Mouse (Mus musculus) layer of hippocampus, adult 6 months (tissue): ENCODE data around the gene Prickle4. TPM values are rescaled to one million over a fixed set of nuclear protein-coding genes. Genes with fewer than 3 reads are reported as not detected.

ENCODE experiments used
- long read RNA-seq, 2 experiments: library from polyadenylated mRNA; unstranded; transcript quantifications; one replicate each; pipeline ENCODE4 v2.0.0; 2019 to 2020
- polyA plus RNA-seq: library from polyadenylated mRNA; unstranded; fragments of <200 nt; fragmentation: Nextera tagmentation; gene quantifications from 2 replicates; pipeline ENCODE4 v1.2.3, GENCODE M21; 2021

Prickle4 gene
- 0.36 TPM in 1 of 2 replicates, not detected in the other for polyA plus RNA-seq
- long read RNA-seq, experiment 1 = 0 reads
- long read RNA-seq, experiment 2 = 0 reads

GRCm38 (mm10) chr17:47694503-47695336 lies at the start of gene Prickle4:
Gene Prickle4, minus strand, starts transcription at chr17:47694736.

DNA sequence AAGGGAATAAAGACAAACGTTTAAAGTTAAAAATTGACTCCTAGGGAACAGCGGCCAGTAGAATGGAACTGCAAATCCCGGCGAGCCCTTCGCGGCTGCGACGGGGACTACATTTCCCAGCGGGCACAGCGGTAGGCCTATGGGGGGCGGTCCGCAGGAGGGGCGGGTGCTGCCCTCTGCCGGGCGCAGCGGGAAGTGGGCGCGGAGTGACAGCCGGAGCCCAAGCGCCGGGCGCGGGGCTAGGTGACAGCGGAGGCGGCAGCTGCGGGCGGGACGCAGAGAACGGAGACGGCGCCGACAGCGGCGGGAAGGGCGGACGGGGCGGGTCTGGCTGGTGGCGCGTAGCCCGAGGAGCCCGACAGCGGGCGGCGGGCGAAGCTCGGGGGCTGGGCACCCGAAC lies 42.3 kb upstream of the Prickle4 start, which contains the start of gene Tfeb:
Gene Tfeb (plus strand): TSS at position 175 of the 400 bp plus-strand sequence.

DNA sequence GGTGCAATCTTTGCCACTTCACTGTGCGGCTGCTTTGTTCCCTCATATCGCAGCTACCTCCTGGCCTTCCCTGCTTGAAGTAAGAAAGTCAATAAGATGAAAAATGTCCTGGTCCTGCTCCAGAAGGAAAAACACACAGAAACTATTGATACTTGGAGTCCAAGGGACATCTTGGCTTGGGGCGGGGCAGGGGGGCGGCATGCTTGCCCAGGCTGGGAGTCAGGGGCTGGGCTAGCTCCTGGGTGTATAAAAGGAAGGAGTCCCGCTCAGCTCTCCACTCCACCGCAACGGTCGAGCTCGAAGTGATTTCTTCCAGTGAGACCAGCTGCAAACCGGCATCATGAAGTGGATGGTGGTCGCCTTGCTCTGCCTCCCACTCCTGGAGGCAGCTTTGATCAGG lies 32.0 kb upstream of the Prickle4 start, which contains the start of gene Pgc:
Gene Pgc (plus strand): TSS at position 277 of the 400 bp plus-strand sequence.

DNA sequence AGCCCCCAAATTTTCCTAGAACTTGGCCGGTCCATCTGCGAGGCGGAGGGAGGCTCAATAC lies 264 bp downstream of the Prickle4 start, which contains the start of gene Gm21981:
Gene Gm21981 (minus strand): TSS at position 14 of the 61 bp plus-strand sequence.

DNA sequence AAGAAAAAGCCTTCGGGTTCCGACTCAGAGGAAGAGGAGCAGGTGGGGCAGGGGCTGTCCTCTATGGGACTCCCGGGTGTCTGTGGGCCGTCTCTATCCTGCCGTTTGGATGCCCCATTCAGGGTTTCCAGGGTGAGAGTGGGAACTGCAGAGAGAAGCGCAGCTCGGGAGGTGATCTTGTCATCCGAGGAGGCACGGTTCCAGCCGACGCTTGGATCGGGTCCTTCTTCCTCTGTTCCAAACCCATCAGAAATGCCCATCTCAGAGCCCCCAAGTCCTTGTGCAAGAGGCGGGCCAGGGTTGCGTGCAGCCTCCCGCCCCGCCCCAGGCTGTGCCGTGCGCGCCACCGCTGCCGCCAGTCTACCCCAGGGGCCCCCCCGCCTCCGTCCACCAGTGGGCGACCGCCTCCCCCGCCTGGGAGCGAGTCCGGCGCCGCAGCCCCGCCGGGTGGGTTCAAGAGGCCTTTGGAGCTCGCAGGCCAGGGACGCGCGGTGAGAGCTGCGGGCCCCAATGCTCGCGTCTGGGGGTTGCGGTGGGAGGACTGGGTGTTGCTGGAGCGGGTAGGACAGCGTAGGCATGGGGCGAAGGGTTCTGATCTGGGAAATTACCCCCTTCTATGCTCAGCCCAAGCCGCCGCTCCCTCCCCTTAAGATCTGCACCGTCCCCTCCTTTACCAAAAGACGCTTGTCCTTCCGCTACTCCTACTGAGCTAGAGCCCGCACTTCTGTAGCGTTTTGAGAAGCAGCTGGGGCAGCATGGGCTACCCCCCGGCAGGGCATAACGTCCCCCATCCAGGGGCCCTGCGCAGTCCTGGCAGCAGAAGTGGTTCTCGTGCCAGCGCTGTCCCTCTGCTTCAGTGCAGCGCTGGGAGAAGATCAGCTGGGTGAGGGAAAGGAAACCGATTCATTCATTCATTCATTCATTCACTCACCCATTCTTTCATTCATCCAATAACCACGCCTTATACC lies 5.6 kb downstream of the Prickle4 start, which contains the start of gene Frs3:
Gene Frs3 (plus strand): TSS at position 423 of the 968 bp plus-strand sequence.

GRCm38 (mm10) chr17:47688344-47688607 lies 6.3 kb downstream of the Prickle4 start, which contains the start of gene Tomm6:
Gene Tomm6, minus strand, starts transcription at chr17:47688386.

Other genes with a start within 250 kb of the Prickle4 start
- gene Taf8, start 192.4 kb downstream of the Prickle4 start, polyA plus RNA-seq = 6.0 and 6.4 TPM in 2 replicates
- gene Ccnd3, start 189.7 kb downstream of the Prickle4 start, polyA plus RNA-seq = 45.7 and 49.1 TPM in 2 replicates
- gene Bysl, start 83.2 kb downstream of the Prickle4 start, polyA plus RNA-seq = 15.7 TPM in 2 replicates
- gene Med20, start 83.2 kb downstream of the Prickle4 start, polyA plus RNA-seq = 14.8 and 15.8 TPM in 2 replicates
- 6.4 and 6.7 TPM in 2 replicates for gene Gm20517, start 83.1 kb downstream of the Prickle4 start, polyA plus RNA-seq
- gene Usp49, start 64.0 kb downstream of the Prickle4 start, polyA plus RNA-seq = 3.9 and 4.8 TPM in 2 replicates
- gene Tomm6, start 6.3 kb downstream of the Prickle4 start, polyA plus RNA-seq = 347 and 374 TPM in 2 replicates
- 9.0 and 11.4 TPM in 2 replicates for gene Frs3, start 5.7 kb downstream of the Prickle4 start, polyA plus RNA-seq
- gene Gm21981, start 281 bp downstream of the Prickle4 start, polyA plus RNA-seq = 1.0 TPM in 2 replicates
- not detected in 2 replicates for gene Pgc, start 32.1 kb upstream of the Prickle4 start, polyA plus RNA-seq
- 3.7 and 3.8 TPM in 2 replicates for gene Tfeb, start 42.3 kb upstream of the Prickle4 start, polyA plus RNA-seq
- not detected in 2 replicates for gene Mdfi, start 140.0 kb upstream of the Prickle4 start, polyA plus RNA-seq
- 19.9 and 42.5 TPM in 2 replicates for gene Foxp4, start 229.9 kb upstream of the Prickle4 start, polyA plus RNA-seq